Mouse (Mus musculus) C2C12 (cell line): ENCODE results near the gene Fau. TPM values are rescaled to one million over a fixed set of nuclear protein-coding genes. Genes with fewer than 3 reads are reported as not detected.

Experiments
- H3K27me3 ChIP-seq: one replicate; pipeline ENCODE4 v1.6.1; 2011; ENCODE audit not compliant: control insufficient read depth, insufficient read depth, insufficient read length
- H3K36me3 ChIP-seq: one replicate; pipeline ENCODE4 v1.6.1; 2011; ENCODE audit not compliant: control insufficient read depth, insufficient read depth
- H3K4me3 ChIP-seq: one replicate; pipeline ENCODE4 v1.5.1; 2011; ENCODE audit warnings: mild to moderate bottlenecking, control low read depth; ENCODE audit not compliant: poor library complexity, insufficient read depth, severe bottlenecking
- H3K79me2 ChIP-seq: one replicate; pipeline ENCODE4 v1.6.1; 2011; ENCODE audit not compliant: control insufficient read depth, insufficient read depth
- H3K79me3 ChIP-seq: one replicate; pipeline ENCODE4 v1.6.1; 2011; ENCODE audit warnings: low read depth, control low read depth
- H3ac ChIP-seq: one replicate; pipeline ENCODE3; 2011; ENCODE audit warnings: low read depth; ENCODE audit not compliant: control insufficient read depth, insufficient read length
- CEBPB ChIP-seq: IDR thresholded peaks from one replicate; pipeline ENCODE4 v1.6.1; 2011; ENCODE audit warnings: low read depth, mild to moderate bottlenecking, control low read depth, moderate library complexity
- CTCF ChIP-seq: IDR thresholded peaks from one replicate; pipeline ENCODE4 v1.5.1; 2011; ENCODE audit not compliant: control insufficient read depth, insufficient read depth, insufficient read length
- FOSL1 ChIP-seq: IDR thresholded peaks from one replicate; pipeline ENCODE4 v1.8.0; 2011; ENCODE audit warnings: mild to moderate bottlenecking, low read length; ENCODE audit not compliant: poor library complexity, insufficient read depth, severe bottlenecking
- MAX ChIP-seq: IDR thresholded peaks from one replicate; pipeline ENCODE4 v1.6.1; 2011; ENCODE audit warnings: mild to moderate bottlenecking, control low read depth
- MYOD1 ChIP-seq: IDR thresholded peaks from one replicate; pipeline ENCODE4 v1.6.1; 2011; ENCODE audit warnings: low read depth; ENCODE audit not compliant: control insufficient read depth, insufficient read length
- MYOG ChIP-seq: IDR thresholded peaks from one replicate; pipeline ENCODE4 v1.6.1; 2011; ENCODE audit not compliant: control insufficient read depth, insufficient read length; ENCODE audit errors: extremely low read depth
- USF1 ChIP-seq: IDR thresholded peaks from one replicate; pipeline ENCODE4 v1.6.1; 2011; ENCODE audit warnings: low read depth, mild to moderate bottlenecking, control low read depth, moderate library complexity
- polyA plus RNA-seq: library from polyadenylated mRNA; unstranded; fragments of >200 nt; fragmentation: generic; extraction: Trizol; gene quantifications from one replicate; pipeline ENCODE4 v1.2.1, GENCODE M21; 2012; ENCODE audit warnings: missing spikeins

The Fau gene
- polyA plus RNA-seq, 1 experiment = 2,541 TPM

- Histone ChIP-seq H3K79me3 (peaks cover 37% of the 10 kb centered on the region), H3ac (peak overlapping the region; percentile 96), H3K36me3 (peaks cover 54% of the 10 kb centered on the region), H3K79me2 (peaks cover 77% of the 10 kb centered on the region), H3K4me3 (peak overlapping the region; percentile 98), H3K27me3 (no peaks in the 10 kb centered on the region)
- TF ChIP-seq USF1 (no peak), CEBPB (no peak), FOSL1 (no peak), MYOG (no peak), CTCF (no peak)
Observed at GRCm38 (mm10) chr19:6085417-6085879, 27.8 kb downstream of the Fau start.

DNA sequence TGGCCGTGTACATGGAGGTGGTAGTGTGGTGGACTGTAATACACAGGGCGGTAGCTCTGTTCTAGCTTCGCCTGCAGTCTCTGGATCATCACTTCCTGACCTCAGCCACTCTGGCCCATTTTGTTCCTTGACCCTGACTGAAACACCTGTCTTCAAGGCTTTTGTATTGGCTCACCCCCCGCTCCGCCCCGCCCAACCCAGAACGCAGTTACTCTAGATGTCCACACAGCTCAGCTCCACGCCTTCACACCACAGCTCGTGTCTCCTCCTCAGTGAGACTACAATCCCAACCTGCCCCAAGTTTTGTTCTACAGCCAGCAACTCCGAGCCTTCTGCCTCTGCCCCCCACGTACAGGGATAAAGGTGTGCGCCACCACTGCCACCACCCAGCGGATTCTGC is 31.2 kb downstream of the Fau start:
- H3K79me3 ChIP-seq = peaks cover 35% of the 10 kb centered on the region
- no peaks in the 10 kb centered on the region for H3K27me3 ChIP-seq
- peaks cover 63% of the 10 kb centered on the region for H3K36me3 ChIP-seq
- H3K4me3 ChIP-seq = no peak overlapping the region
- H3K79me2 ChIP-seq = peaks cover 95% of the 10 kb centered on the region
- no peak overlapping the region for H3ac ChIP-seq
- TF ChIP-seq MYOD1 = no peak
- no peak for TF ChIP-seq USF1
- TF ChIP-seq MYOG = no peak
- TF ChIP-seq CEBPB = no peak
- no peak for TF ChIP-seq MAX
- TF ChIP-seq FOSL1 = no peak
- no peak for TF ChIP-seq CTCF

GRCm38 (mm10) chr19:6094119-6094518 is 36.5 kb downstream of the Fau start, which contains the start of gene AC131692.1:
TSS of gene AC131692.1 (plus strand) at chr19:6094419.
- no peaks in the 10 kb centered on the region for H3K27me3 ChIP-seq
- peaks cover 44% of the 10 kb centered on the region for H3K79me2 ChIP-seq
- TF ChIP-seq MYOD1 (no peak), CTCF (no peak), MAX (no peak), MYOG (no peak), USF1 (no peak), CEBPB (no peak), FOSL1 (no peak)
- no peak within 1 kb of the TSS for H3K4me3 ChIP-seq
- peaks cover 8% of the 10 kb centered on the region for H3K79me3 ChIP-seq
- peaks cover 45% of the 10 kb centered on the region for H3K36me3 ChIP-seq
- no peak within 1 kb of the TSS for H3ac ChIP-seq

- Histone ChIP-seq H3K79me2 (peaks cover 8% of the 10 kb centered on the region), H3K36me3 (peaks cover 9% of the 10 kb centered on the region), H3K79me3 (no peaks in the 10 kb centered on the region), H3ac (no peak overlapping the region), H3K27me3 (no peaks in the 10 kb centered on the region), H3K4me3 (no peak overlapping the region)
- TF ChIP-seq MAX (no peak), MYOD1 (no peak), CEBPB (no peak), FOSL1 (no peak), USF1 (no peak), CTCF (no peak), MYOG (no peak)
Observed at GRCm38 (mm10) chr19:6097847-6098246, 40.2 kb downstream of the Fau start.

DNA sequence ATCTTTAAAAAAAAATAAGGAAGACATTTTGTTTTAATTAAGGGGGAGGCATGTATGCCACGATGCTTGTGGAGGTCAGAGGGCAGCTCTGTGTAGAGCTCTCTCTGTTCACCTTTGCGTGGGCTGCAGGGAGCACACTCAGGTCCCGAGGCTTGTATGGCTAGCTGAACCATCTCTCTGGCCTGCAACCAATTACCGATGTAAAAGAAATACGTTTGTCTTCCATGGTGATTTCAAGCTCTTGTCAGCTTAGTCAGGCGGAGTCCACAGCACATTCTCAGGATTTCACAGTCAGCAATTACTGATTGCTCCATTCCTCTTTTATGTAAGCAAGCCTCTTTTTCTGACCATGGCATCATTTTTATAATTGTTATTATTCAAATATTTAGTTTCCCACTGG is 43.5 kb downstream of the Fau start:
- Histone ChIP-seq H3K36me3 (no peaks in the 10 kb centered on the region), H3ac (no peak overlapping the region), H3K79me3 (no peaks in the 10 kb centered on the region), H3K4me3 (no peak overlapping the region), H3K79me2 (no peaks in the 10 kb centered on the region), H3K27me3 (no peaks in the 10 kb centered on the region)
- no peak for TF ChIP-seq USF1
- TF ChIP-seq MAX = no peak
- TF ChIP-seq FOSL1 = no peak
- TF ChIP-seq CTCF = no peak
- no peak for TF ChIP-seq MYOD1
- TF ChIP-seq CEBPB = no peak
- TF ChIP-seq MYOG = no peak

GRCm38 (mm10) chr19:6102169-6102853 is 44.7 kb downstream of the Fau start:
- Histone ChIP-seq H3K79me3 (no peaks in the 10 kb centered on the region), H3K79me2 (no peaks in the 10 kb centered on the region), H3K4me3 (no peak overlapping the region), H3K36me3 (no peaks in the 10 kb centered on the region), H3ac (no peak overlapping the region), H3K27me3 (no peaks in the 10 kb centered on the region)
- TF ChIP-seq CTCF (no peak), CEBPB (no peak), USF1 (no peak), MYOD1 (no peak), FOSL1 (no peak)
